Mouse (Mus musculus): Measurements from ENCODE around the gene Cyp24a1.

- TF ChIP-seq POLR2A (IDR thresholded peaks at IDR 0.05; ENCODE audit: extremely low read depth, insufficient read depth, low read length) = no peak
- TF ChIP-seq CTCF (IDR thresholded peaks at IDR 0.05; ENCODE audit: low read depth, low read length) = no peak
Measured at GRCm38 (mm10) chr2:170445861-170446260, 51.1 kb downstream of the Cyp24a1 start.
